Mouse (Mus musculus) ovary, postnatal 10 days (tissue): ENCODE results near the gene Aak1.
"Not testable (repeated sequence)": the region's sequence is repeated elsewhere in the genome, so short reads cannot be mapped to it uniquely, and the experiment has no call there.

Experiments used
- DNase-seq: peaks from one replicate; pipeline ENCODE4 v3.0.0; 2022; ENCODE audit warnings: low spot score

Gene Aak1

DNA sequence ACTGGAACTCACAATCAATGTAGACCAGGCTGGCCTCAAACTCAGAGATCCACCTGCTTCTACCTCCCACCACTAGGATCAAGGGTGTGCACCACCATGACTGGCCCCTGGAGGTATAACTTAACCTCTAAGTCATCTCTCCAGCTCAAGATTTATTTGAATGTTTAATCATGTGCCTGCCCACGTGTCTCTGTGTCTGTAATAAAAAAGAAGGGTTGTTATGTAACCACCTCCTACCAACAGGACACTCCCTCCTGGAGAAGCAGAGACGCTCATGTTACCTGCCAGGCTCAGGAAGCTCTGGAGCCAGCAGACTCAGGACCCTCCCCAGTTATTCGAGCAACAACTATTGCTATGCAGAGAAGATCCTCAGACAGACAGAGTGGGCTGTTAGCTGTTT is 7.4 kb upstream of the Aak1 start:
- DNase-seq = no peak

- no peak for DNase-seq
Observed at GRCm38 (mm10) chr6:86843636-86844035, 5.7 kb upstream of the Aak1 start.

- no peak for DNase-seq
Observed at GRCm38 (mm10) chr6:86846467-86846866, 2.9 kb upstream of the Aak1 start.

GRCm38 (mm10) chr6:86847816-86848215 is 1.5 kb upstream of the Aak1 start:
- DNase-seq = no peak

GRCm38 (mm10) chr6:86848580-86848914 is 770 bp upstream of the Aak1 start:
- no peak for DNase-seq

DNA sequence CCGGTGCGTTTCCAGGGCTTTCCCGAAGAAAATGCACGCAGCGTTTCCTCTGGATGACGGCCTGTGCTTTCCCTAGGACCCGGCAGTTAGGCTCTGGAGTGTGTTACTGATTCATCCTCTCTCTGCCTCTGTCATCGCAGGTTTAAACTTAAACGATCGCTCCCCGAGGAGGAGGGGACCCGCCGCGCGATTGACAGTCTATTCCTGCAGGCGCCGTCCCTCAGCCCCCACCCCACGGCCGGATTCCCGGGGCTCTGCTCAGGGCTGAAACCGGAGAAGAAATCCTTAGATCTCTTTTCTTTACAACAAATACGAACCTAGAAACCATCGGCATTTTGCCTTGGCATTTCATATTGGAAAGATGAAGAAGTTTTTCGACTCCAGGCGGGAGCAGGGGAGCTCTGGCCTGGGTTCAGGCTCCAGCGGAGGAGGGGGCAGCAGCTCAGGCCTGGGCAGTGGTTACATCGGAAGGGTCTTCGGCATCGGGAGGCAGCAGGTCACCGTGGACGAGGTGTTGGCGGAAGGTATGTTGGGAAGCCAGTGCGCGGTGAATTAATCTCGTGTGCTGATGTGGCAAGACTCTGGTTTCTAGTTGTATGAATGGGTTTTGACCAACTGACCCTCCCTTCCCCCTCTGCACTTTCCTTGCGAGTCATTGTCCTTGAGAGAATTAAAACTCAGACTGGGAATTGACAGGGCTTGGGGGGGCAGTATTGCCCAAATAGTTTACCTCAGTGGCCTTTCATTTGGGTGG is 552 bp downstream of the Aak1 start:
- DNase-seq = no peak

DNA sequence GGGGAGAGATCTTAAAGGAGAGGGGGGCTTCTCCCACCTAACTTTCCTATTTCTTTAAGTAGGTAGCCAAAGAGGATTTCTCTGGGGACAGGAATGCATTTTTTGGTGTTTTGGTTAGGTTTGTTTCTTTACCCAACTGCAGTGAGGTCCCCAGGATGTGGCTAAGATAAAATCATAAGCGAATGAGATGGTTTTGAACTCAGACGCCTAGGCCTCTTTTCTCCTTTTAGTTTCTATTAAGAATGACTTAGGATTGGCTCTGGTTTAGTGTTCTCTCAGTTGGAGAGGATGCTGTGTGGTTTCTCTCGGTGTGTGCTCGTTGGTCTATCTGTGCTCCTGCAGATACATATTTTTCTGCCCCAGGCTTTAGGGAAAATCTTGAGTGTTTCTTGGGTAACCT is 1.3 kb downstream of the Aak1 start:
- no peak for DNase-seq

- no peak for DNase-seq
Observed at GRCm38 (mm10) chr6:86851561-86851960, 2.2 kb downstream of the Aak1 start.

DNA sequence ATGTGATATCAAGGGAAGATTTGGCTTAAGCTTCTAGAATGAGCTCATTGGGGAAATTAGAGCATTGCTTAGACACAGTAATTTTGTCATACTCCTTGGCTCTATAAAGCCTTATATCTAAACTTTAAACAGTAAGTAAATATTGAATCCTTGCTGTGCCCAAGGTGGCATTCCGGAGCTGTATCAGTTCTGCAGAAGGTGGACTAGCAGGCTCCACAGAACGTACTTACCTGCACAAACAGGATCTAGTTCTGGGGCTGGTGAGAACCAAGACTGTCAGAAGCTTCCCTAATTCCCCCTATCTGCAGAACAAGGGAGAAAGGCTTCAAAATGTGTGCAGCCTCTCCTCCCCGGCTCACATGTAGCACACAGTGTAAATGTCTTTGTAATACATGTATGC is 4.6 kb downstream of the Aak1 start:
- DNase-seq = no peak

- DNase-seq = no peak
Observed at GRCm38 (mm10) chr6:86854941-86855340, 5.6 kb downstream of the Aak1 start.

DNA sequence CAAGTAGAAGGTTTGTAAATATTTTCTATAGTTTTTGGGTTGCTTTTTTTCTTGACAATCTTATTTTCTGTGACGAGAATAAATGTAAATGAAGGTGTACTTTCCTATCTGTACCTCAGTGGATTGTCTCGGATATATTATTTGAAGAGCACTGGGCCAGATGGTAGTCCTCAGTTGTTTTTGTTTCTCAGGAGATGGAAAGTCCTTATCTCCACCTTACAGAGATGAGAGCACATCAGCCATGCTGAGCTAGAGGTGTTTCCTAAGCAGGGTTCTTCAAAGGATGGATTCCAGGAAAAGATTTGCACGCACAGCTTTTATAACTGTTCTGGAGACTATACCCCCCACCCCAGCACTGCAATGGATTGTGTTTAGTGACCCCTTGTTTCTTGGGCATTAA is 9.3 kb downstream of the Aak1 start:
- no peak for DNase-seq

DNA sequence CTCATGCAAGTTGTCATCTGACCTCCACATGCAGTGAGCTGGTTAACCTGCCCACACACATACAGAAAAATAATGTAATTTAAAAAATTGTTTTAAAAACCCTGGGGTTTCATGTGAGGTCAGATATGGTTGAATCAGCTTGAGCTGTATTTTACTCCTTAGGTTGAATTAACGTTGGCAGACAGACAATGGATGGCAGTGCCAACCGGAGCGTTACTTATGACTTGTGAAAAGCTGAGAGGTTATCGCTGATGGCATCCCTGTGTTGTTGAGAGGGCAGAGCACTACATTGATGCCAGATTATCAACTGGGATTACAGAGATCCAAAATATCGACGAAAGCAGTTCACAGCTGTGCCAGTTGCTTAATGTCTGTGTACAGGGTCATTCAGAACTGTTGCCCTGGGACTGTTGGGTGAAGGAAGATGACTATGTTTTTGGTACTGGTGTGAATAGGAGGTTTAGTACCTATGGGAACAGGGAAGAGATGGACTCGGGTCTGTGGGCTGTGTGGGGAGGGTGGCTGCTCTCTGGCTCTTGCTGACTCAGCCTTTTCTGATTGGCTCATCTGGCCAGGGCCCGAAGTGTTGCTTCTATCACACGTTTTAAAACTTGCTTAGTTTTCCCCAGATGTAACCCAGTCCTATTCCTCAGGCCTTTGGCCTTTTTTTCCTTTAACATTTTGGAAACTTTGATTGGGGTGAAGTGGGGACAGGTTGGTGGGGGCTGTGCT is 11.6 kb downstream of the Aak1 start:
- DNase-seq = no peak

DNA sequence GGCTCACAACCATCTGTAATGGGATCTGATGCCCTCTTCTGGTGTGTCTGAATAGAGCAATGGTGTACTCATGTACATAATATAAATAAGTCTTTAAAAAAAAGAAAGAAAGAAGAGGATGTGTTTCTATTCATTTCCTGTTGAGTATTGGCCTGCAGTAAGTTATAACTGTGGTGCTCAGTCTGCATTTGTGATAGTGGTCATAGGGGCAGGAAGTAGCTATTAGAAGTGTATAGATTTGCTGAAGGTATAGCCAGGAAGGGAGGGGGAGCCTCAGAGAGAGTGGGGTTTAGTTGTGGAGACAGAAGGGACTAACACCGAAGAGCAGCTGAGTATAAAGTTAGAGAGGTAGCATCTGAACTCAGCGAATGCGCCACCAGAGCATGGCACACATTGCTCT is 15.0 kb downstream of the Aak1 start:
- no peak for DNase-seq

DNA sequence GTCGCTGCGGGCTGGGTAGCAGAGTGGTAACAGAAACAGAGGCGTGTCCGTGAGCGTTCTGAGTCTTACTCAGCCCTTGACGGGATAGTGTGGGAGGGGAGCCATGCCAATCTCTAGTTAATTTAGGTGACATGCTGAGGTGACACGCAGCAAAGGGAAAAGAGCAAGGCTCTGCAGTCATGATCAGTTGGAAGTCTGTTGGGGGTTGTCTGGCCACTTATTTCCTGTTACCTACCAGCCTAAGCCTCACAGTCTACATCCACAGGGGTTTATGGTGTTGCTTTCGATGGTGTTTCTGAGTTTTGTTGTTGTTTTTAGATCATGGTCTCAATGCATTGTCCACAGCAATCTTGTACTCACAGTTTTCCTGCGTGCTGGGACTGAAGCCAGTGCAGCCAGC is 21.0 kb downstream of the Aak1 start:
- DNase-seq = no peak

DNA sequence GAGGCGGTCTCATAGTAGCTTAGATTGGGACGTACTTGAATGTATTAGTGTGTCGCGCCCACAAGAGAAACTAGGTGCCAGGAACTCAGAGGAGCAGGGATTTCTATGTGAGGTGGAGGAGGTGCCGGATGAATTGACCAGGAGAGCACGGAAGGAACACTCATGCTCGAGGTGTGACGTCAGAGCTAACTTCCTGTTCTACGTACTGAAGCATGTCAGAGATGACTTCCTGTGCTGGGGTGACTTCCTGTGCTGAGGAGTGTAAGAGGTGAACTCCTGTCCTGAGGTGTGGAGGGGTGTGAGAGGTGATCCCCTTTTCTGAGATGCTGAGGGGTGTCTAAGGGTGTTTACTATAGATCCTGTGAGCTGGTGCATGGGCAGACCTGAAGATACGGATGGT is 22.5 kb downstream of the Aak1 start:
- DNase-seq = no peak

GRCm38 (mm10) chr6:86874711-86875375 is 25.5 kb downstream of the Aak1 start:
- no peak for DNase-seq

DNA sequence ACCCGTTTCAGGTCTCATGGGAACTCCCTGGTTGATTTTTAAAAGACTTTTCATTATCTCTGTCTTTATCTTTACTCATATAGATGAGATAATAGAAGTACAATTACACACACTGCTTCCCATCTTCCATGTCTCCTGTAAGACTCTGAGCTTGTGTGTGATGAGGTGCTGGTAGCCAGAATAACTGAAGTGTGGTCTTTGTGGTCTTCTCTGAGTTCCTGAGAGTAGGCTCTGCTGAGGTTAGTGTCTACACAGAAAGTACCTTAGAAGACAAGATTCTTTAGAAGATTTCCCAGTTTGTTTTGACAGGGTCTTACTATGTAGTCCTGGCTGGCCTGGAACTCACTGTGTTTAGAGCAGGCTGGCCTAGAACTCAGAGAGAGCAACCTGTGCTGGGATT is 27.1 kb downstream of the Aak1 start:
- no peak for DNase-seq

DNA sequence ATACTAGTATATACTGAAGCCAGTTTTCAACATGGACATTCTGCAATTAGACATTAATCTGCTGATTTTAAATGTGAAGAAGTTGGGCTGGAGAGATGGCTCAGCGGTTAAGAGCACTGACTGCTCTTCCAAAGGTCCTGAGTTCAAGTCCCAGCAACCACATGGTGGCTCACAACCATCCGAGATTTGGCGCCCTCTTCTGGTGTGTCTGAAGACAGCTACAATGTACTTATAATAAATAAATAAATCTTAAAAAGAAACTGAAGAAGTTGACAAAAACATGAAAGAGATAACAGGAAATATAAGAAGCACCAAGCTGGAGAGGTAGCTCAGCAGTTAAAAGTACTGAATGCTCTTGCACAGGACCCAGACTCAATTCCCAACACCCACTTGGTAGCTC is 29.3 kb downstream of the Aak1 start:
- DNase-seq = not testable (repeated sequence)

DNA sequence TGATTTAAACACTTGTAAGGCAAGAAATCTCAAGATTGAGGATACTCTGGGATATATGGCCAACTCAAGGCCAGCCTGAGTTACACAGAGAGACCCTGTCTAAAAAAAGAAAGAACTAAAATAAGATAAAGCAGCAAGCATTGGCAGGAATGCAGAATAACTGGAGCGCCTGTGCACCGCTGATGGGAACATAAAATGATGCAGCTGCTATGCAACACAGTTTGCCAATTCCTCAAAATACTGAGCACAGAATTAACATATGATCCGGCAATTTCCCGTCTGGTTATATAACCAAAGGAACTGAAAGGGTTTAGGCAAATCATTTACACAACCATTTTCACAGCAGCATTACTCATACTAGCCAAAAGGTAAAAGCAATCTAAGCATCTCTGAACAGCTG is 30.0 kb downstream of the Aak1 start:
- no peak for DNase-seq

GRCm38 (mm10) chr6:86884230-86884629 is 34.9 kb downstream of the Aak1 start:
- no peak for DNase-seq

DNA sequence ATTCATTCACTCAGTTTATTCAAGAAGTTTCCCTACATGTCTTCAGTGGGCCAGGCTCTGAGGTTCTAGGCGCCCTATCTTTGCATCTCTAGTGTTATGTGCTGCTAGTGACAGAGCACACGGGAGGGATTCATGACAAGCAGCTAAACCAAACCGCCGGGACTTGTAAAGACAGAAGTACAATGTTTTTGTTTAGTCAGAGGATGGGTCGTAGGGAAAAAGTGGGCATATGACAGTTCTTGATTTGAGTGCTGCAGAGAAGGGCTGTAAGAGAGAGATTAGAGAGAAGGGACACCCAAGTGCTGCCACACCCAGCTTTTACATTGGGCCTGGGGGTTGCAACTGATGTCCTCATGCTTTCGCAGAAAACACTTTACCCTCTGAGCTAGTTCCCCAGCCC is 35.4 kb downstream of the Aak1 start:
- DNase-seq = no peak

DNA sequence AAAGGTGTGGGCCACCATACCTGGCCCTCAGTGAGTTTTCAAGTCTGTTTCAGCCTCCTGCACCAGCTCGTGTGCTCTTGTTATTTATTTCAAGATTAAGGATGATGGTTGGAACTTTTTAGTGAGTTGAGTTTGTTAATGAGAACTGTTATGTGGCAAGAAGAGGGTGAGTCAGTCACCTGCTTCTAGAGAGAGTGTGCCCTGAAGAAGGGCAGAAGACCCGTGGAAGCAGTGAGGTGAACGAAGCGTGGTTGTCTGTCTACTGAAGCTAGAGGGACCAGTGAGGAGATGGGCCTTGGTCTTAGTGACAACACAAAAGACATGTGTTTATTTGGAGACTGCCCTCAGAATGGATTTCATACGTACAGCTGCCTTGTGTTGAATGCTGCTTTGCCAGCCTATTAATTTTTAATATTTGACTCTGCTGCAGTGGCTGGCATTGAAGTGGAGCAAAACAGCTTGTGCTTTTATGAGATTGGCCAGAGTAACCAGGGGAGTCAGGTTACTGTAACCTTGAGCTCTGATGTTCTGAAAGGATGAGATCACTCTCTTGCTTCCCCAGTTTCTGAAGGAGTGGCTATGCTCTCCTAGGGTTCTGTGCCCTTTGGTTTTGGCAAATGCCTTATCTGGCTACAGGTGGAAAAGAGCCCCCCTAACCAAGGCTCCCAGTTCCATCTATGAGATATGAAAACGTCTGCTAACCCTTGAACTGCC is 36.7 kb downstream of the Aak1 start:
- DNase-seq = no peak

DNA sequence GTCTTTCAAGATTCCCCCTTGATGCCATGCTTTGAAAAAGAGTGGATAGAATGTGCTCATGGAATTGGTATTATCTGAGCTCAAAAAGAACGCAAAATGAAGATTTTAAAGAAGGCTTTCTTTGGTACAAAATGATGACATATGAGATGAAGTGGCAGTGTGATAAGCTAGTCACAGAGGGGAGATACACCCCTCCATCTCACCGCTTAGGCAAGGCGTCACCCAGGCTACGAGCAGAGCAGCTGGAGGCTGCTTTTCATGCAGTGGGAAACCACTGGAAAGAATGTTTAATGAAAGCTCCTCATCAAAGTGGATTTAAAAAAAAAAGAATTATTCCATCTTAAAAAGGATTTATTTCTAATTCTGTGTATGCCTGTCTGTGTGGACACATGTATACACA is 37.5 kb downstream of the Aak1 start:
- DNase-seq = no peak
